ENCODE assay signal across 21 mouse cellular contexts in genomic region chr7:96563329-96564065, GRCm38 (mm10).
DNase-seq lines count a peak whose midpoint lies in the region; ATAC-seq and TF ChIP-seq lines count a peak whose summit lies in the region.
"Had no signal": no experiment of that assay in that cellular context is flagged by ENCODE, and none has a peak within 500 bp of the region (broad histone marks: within the 10 kb centered on the region; RNA-seq: fewer than 3 reads in every experiment).

No protein-coding gene starts in this region.

- H3K4me1 ChIP-seq in kidney, embryonic 16.5 days (ENCODE audit: insufficient read depth, low read length) = peaks cover 28% of the 10 kb centered on the region
- no peaks in the 10 kb centered on the region; the same call in 1 of the 2 replicates for H3K4me1 ChIP-seq in kidney, adult 2 months (ENCODE audit: control insufficient read depth, insufficient read depth, low read length)
- 0 out of 2 replicates have a peak, but pooled peaks cover 7% of the 10 kb centered on the region for H3K4me1 ChIP-seq in stomach, embryonic 14.5 days (ENCODE audit: control insufficient read depth, insufficient read depth, low read length)
- H3K4me1 ChIP-seq in stomach, postnatal 0 days (replicated peaks; ENCODE audit: control insufficient read depth, insufficient read depth) = no peaks in the 10 kb centered on the region
- peaks cover 23% of the 10 kb centered on the region for H3K4me1 ChIP-seq in midbrain, embryonic 10.5 days

- TF ChIP-seq EP300 in stomach, postnatal 0 days (optimal IDR thresholded peaks at IDR 0.05) = no peak

- ATAC-seq in kidney, embryonic 16.5 days (ENCODE audit: low FRiP score, low TSS enrichment) = peak; percentile 53; the same call in 1 of the 2 replicates
- ATAC-seq in stomach, embryonic 14.5 days (ENCODE audit: insufficient number of reproducible peaks, insufficient read depth, low FRiP score, low read depth) = 0 out of 2 replicates have a peak, but pooled peaks have one; percentile 39
- ATAC-seq in stomach, postnatal 0 days (ENCODE audit: low FRiP score, low TSS enrichment) = no peak
- ATAC-seq: forebrain, embryonic 16.5 days; liver, postnatal 0 days had no signal

- no peak for TF ChIP-seq CTCF in kidney, adult 2 months (conservative IDR thresholded peaks at IDR 0.05; ENCODE audit: insufficient read depth, insufficient read length, low read depth, low read length)
- no peak for TF ChIP-seq CTCF in stomach, postnatal 0 days (IDR thresholded peaks at IDR 0.05; ENCODE audit: low read depth)

- no peak for TF ChIP-seq POLR2A in kidney, adult 2 months (IDR thresholded peaks at IDR 0.05; ENCODE audit: low read depth, low read length)

- H3K9me3 ChIP-seq in kidney, embryonic 16.5 days (ENCODE audit: low read length) = no peaks in the 10 kb centered on the region
- no peaks in the 10 kb centered on the region for H3K9me3 ChIP-seq in stomach, embryonic 14.5 days (ENCODE audit: control insufficient read depth, low read depth, low read length)
- H3K9me3 ChIP-seq in stomach, postnatal 0 days (ENCODE audit: control insufficient read depth, low read length) = no peaks in the 10 kb centered on the region
- H3K9me3 ChIP-seq in midbrain, embryonic 10.5 days (replicated peaks) = no peaks in the 10 kb centered on the region
- H3K9me3 ChIP-seq: embryonic facial prominence, embryonic 12.5 days; limb, embryonic 10.5 days; neural tube, embryonic 13.5 days had no signal

- DNase-seq in kidney, adult 2 months = no peak
- DNase-seq in stomach, postnatal 0 days (ENCODE audit: low spot score) = no peak
- peak; percentile 79 for DNase-seq in R1 (ENCODE audit: low read depth, low spot score)
- DNase-seq in midbrain, embryonic 10.5 days (ENCODE audit: low spot score) = no peak
- DNase-seq in urinary bladder, postnatal 4 days (ENCODE audit: low spot score in 2 of 2) = no peak
- DNase-seq: adrenal gland, adult 2 months; cerebellum, adult 2 months; gastrocnemius, postnatal 36 days; kidney, postnatal 25 days; layer of hippocampus, adult 9-11 months; liver, postnatal 0 days; lung, postnatal 4 days; right cerebral cortex, postnatal 4 days had no signal

- no peak overlapping the region for H3K9ac ChIP-seq in kidney, embryonic 16.5 days (replicated peaks; ENCODE audit: low read length)
- H3K9ac ChIP-seq in stomach, embryonic 14.5 days (replicated peaks; ENCODE audit: low read depth, low read length) = no peak overlapping the region
- H3K9ac ChIP-seq in stomach, postnatal 0 days (ENCODE audit: low read length) = no peak overlapping the region
- H3K9ac ChIP-seq: embryonic facial prominence, embryonic 12.5 days; liver, postnatal 0 days; neural tube, embryonic 13.5 days had no signal

- no peak overlapping the region for H3K4me3 ChIP-seq in kidney, embryonic 16.5 days (ENCODE audit: low read length)
- no peak overlapping the region for H3K4me3 ChIP-seq in kidney, adult 2 months (ENCODE audit: insufficient read depth, low read depth, low read length)
- no peak overlapping the region for H3K4me3 ChIP-seq in stomach, embryonic 14.5 days (ENCODE audit: low read depth, low read length)
- no peak overlapping the region for H3K4me3 ChIP-seq in stomach, postnatal 0 days (ENCODE audit: low read depth, low read length)
- no peak overlapping the region for H3K4me3 ChIP-seq in midbrain, embryonic 10.5 days
- H3K4me3 ChIP-seq: embryonic facial prominence, embryonic 12.5 days; left cerebral cortex, adult 2 months; limb, embryonic 10.5 days; neural tube, embryonic 13.5 days had no signal

- no peak overlapping the region for H3K4me2 ChIP-seq in kidney, embryonic 16.5 days (replicated peaks; ENCODE audit: low read depth, low read length)
- H3K4me2 ChIP-seq in stomach, embryonic 14.5 days (replicated peaks; ENCODE audit: low read depth, low read length) = no peak overlapping the region
- no peak overlapping the region for H3K4me2 ChIP-seq in stomach, postnatal 0 days (replicated peaks; ENCODE audit: low read depth)
- H3K4me2 ChIP-seq: embryonic facial prominence, embryonic 12.5 days; midbrain, embryonic 11.5 days; neural tube, embryonic 13.5 days had no signal

- no peak overlapping the region for H3K27ac ChIP-seq in kidney, embryonic 16.5 days (ENCODE audit: low read length)
- no peak overlapping the region for H3K27ac ChIP-seq in kidney, adult 2 months (ENCODE audit: insufficient read depth, low read depth, low read length)
- H3K27ac ChIP-seq in stomach, embryonic 14.5 days (ENCODE audit: low read length) = no peak overlapping the region
- H3K27ac ChIP-seq in stomach, postnatal 0 days (replicated peaks) = no peak overlapping the region
- no peak overlapping the region for H3K27ac ChIP-seq in midbrain, embryonic 10.5 days (replicated peaks)
- H3K27ac ChIP-seq: embryonic facial prominence, embryonic 12.5 days; left cerebral cortex, adult 2 months; limb, embryonic 10.5 days; neural tube, embryonic 13.5 days had no signal

- H3K27me3 ChIP-seq in kidney, embryonic 16.5 days (ENCODE audit: insufficient read depth, low read length) = no peaks in the 10 kb centered on the region
- no peaks in the 10 kb centered on the region; the same call in 1 of the 2 replicates for H3K27me3 ChIP-seq in kidney, adult 2 months (replicated peaks; ENCODE audit: control insufficient read depth, insufficient read depth, low read length)
- no peaks in the 10 kb centered on the region for H3K27me3 ChIP-seq in stomach, embryonic 14.5 days (ENCODE audit: control insufficient read depth, insufficient read depth, low read length)
- no peaks in the 10 kb centered on the region for H3K27me3 ChIP-seq in stomach, postnatal 0 days (ENCODE audit: control insufficient read depth, insufficient read depth, low read length)
- no peaks in the 10 kb centered on the region for H3K27me3 ChIP-seq in midbrain, embryonic 10.5 days (ENCODE audit: low read depth, poor library complexity, severe bottlenecking)
- H3K27me3 ChIP-seq: embryonic facial prominence, embryonic 12.5 days had no signal

- 50% methylated on average over 3 of the region's 3 CpGs for WGBS in kidney, embryonic 16.5 days
- WGBS in kidney, adult 2 months = 77% methylated on average over 3 of the region's 3 CpGs
- WGBS in stomach, embryonic 14.5 days = 38% methylated on average over 3 of the region's 3 CpGs
- WGBS in stomach, postnatal 0 days = 52% methylated on average over 3 of the region's 3 CpGs
- 32% methylated on average over 3 of the region's 3 CpGs for WGBS in midbrain, embryonic 10.5 days

- H3K36me3 ChIP-seq in kidney, embryonic 16.5 days (ENCODE audit: insufficient read depth, low read length) = no peaks in the 10 kb centered on the region
- H3K36me3 ChIP-seq in kidney, adult 2 months (ENCODE audit: control insufficient read depth, insufficient read depth, low read length) = no peaks in the 10 kb centered on the region
- H3K36me3 ChIP-seq in stomach, embryonic 14.5 days (ENCODE audit: control insufficient read depth, insufficient read depth, low read length) = no peaks in the 10 kb centered on the region
- no peaks in the 10 kb centered on the region for H3K36me3 ChIP-seq in stomach, postnatal 0 days (ENCODE audit: control insufficient read depth, insufficient read depth, low read length)
- H3K36me3 ChIP-seq in midbrain, embryonic 10.5 days = no peaks in the 10 kb centered on the region
- H3K36me3 ChIP-seq: embryonic facial prominence, embryonic 12.5 days; neural tube, embryonic 13.5 days had no signal
